Mouse (Mus musculus): ENCODE data around the gene Gm11042. TPM values are rescaled to one million over a fixed set of nuclear protein-coding genes. Genes with fewer than 3 reads are reported as not detected.

Gm11042 gene
- polyA plus RNA-seq (2014; fragmentation: Illumina TruSeq; extraction: RNeasy Lipid Tissue Mini Kit (QIAGEN cat#74804); ENCODE audit: low read depth, low replicate concordance) = not detected

GRCm38 (mm10) chr12:74316344-74316973, at the start of gene Gm11042:
TSS of gene Gm11042 (minus strand) at chr12:74316394.

